Mouse (Mus musculus) embryo, embryonic 11 days (tissue): ENCODE measurements at regions not wholly inside any gene's neighbourhood (a gene's known extent, or its start where the extent isn't known, plus 50 kb on each side); places are given as distances from the start of the nearest gene placed in this dataset.
A peak's percentile ranks its signal among the peaks of the same experiment; 100 is the strongest.

Experiments used
- DNase-seq: peaks from one replicate; pipeline ENCODE4 v3.0.0-alpha.2; 2015

GRCm38 (mm10) chr4:142853924-142854323, 358.9 kb downstream of the Prdm2 start:
- DNase-seq: no peak

- no peak for DNase-seq
These were observed 367.6 kb downstream of the Prdm2 start for GRCm38 (mm10) chr4:142845066-142845696.

GRCm38 (mm10) chr4:142839540-142839939, 373.3 kb downstream of the Prdm2 start:
- DNase-seq: no peak

- DNase-seq: no peak
These were observed 374.3 kb downstream of the Prdm2 start for GRCm38 (mm10) chr4:142838363-142838964.

GRCm38 (mm10) chr4:142837636-142838035, 375.2 kb downstream of the Prdm2 start:
- no peak for DNase-seq

GRCm38 (mm10) chr4:142829711-142830110, 383.1 kb downstream of the Prdm2 start:
- DNase-seq: no peak

GRCm38 (mm10) chr4:142828969-142829368, 383.8 kb downstream of the Prdm2 start:
- DNase-seq: no peak

GRCm38 (mm10) chr4:142826250-142826893, 386.4 kb downstream of the Prdm2 start:
- DNase-seq: peak; percentile 56

- no peak for DNase-seq
These were observed 387.0 kb downstream of the Prdm2 start for GRCm38 (mm10) chr4:142825786-142826185.

GRCm38 (mm10) chr4:142818440-142818839, 394.4 kb downstream of the Prdm2 start:
- no peak for DNase-seq

GRCm38 (mm10) chr4:142816986-142817385, 395.8 kb downstream of the Prdm2 start:
- DNase-seq: no peak

- no peak for DNase-seq
These were observed 409.0 kb downstream of the Prdm2 start for GRCm38 (mm10) chr4:142803819-142804218.

GRCm38 (mm10) chr4:142799291-142799690, 413.5 kb downstream of the Prdm2 start:
- DNase-seq: peak; percentile 14

GRCm38 (mm10) chr4:142798834-142799233, 414.0 kb downstream of the Prdm2 start:
- no peak for DNase-seq

GRCm38 (mm10) chr4:142792606-142792970, 420.2 kb downstream of the Prdm2 start:
- DNase-seq: no peak

GRCm38 (mm10) chr4:142791823-142792605, 420.8 kb downstream of the Prdm2 start:
- no peak for DNase-seq

- DNase-seq: no peak
These were observed 423.7 kb downstream of the Prdm2 start for GRCm38 (mm10) chr4:142789048-142789447.

- DNase-seq: no peak
These were observed 427.4 kb downstream of the Prdm2 start for GRCm38 (mm10) chr4:142785386-142785785.

- peak; percentile 56 for DNase-seq
These were observed 435.9 kb downstream of the Prdm2 start for GRCm38 (mm10) chr4:142776711-142777411.

GRCm38 (mm10) chr4:142775023-142775422, 437.8 kb downstream of the Prdm2 start:
- no peak for DNase-seq

GRCm38 (mm10) chr4:142773651-142774151, 439.1 kb downstream of the Prdm2 start:
- peak; percentile 47 for DNase-seq

GRCm38 (mm10) chr4:142772751-142773455, 439.9 kb downstream of the Prdm2 start:
- peak; percentile 59 for DNase-seq
